Mouse (Mus musculus) hematopoietic stem cell, adult 5-6 weeks (primary cell): ENCODE data around the gene Nrp2. TPM values are rescaled to one million over a fixed set of nuclear protein-coding genes. Genes with fewer than 3 reads are reported as not detected.

Experiments
- ATAC-seq, 2 experiments: fragments of 125-278 bp in 1 of 2; replicated peaks in 1 of 2; 2 replicates each; pipeline ENCODE4 v1.8.0; 2016 to 2017; ENCODE audit warnings: inconsistent platforms in 2 of 2, mild to moderate bottlenecking in 2 of 2, moderate number of reproducible peaks in 2 of 2, low read depth in 1 of 2, moderate TSS enrichment in 1 of 2; ENCODE audit not compliant: low FRiP score in 2 of 2, poor library complexity in 2 of 2, severe bottlenecking in 2 of 2, insufficient read depth in 1 of 2, low TSS enrichment in 1 of 2
- total RNA-seq: library from RNA; stranded (forward); fragments of 172-1452, 232-1000 nt; gene quantifications from 2 replicates; pipeline ENCODE4 v1.2.3, GENCODE M21; 2017

Nrp2 gene
- total RNA-seq, 1 experiment from 2014 or later = 0.50 TPM

DNA sequence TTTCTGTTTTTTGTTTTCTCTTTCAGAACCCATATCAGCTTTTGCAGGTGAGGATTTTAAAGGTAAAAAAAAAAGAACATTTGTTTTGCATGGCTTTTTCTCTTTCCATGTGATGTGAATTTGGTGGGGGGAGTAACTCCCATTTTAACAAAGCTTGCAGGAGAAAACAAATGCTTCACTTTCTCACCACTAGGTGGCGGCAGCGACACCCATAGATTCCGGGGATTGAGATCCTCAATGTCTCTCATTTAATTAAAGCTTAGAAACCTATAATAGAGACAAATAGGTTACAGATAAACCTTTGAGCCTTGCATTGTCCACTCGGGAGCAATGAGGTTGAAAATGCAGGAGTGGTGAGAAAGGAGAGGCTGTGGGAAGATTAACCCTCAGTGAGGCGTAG, 83.2 kb downstream of the Nrp2 start:
- peak in 1 of 2 experiments; percentile 37; a peak in 3 of 4 replicates for ATAC-seq

- no peak for ATAC-seq
Measured at GRCm38 (mm10) chr1:62787546-62787945, 84.5 kb downstream of the Nrp2 start.

DNA sequence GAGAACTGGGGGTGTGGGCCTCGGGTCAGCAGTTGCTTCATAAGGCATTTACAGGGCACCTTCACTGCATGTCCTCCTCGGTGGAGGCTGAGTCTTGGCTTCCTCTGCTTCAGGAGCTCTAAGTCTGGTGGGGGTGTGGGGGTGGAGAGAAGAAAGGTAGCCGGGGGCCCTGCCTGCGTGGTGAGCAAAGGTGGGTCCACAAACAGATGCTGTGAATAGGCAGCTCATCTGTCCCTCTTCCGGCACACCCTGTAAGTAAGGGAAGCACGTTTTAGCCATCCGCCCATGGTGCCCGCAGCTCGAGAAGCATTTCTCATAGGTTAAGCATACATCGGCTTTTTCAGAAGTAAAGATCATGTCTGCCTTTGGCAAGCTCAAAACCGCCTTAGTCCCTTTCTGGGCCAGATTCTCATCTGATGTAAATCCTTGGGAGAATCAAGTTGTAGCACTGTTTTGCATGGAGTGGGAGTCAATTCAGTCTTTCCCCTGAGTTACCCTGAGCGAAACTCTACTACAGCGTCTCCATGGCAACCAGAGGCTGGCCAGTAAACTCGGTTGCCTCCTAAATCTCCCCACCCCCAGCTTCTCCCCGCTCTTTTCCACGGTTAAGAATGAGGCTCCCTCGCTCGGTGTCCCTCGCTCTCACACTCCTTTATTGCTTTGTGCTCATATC, 91.3 kb downstream of the Nrp2 start:
- ATAC-seq = no peak

GRCm38 (mm10) chr1:62794896-62795255, 91.8 kb downstream of the Nrp2 start:
- no peak for ATAC-seq

- peak; percentile 77 to 80; a peak in 3 of 4 replicates for ATAC-seq
Measured at GRCm38 (mm10) chr1:62795307-62796037, 92.4 kb downstream of the Nrp2 start.

- no peak for ATAC-seq
Measured at GRCm38 (mm10) chr1:62796038-62796647, 93.1 kb downstream of the Nrp2 start.

- no peak for ATAC-seq
Measured at GRCm38 (mm10) chr1:62799427-62799826, 96.3 kb downstream of the Nrp2 start.

DNA sequence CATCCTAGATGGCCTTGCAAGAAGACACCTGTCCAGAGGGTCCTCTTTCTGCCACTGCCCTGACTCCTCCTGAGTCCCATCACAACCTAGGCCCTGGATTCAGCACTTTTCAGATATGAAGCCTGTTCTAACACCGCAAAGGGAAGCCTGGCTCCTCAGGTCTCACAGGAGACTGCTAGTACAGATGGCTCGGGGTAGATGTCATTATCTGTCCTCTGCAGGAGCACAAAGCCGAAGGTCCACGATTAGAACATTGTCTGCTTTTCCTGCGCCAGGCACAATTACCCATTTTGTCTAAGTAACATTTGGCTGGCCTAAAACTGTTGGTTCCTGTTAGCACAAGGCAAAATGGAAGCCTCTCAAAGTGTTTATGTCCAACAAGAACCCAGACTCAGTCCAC, 97.3 kb downstream of the Nrp2 start:
- no peak for ATAC-seq

DNA sequence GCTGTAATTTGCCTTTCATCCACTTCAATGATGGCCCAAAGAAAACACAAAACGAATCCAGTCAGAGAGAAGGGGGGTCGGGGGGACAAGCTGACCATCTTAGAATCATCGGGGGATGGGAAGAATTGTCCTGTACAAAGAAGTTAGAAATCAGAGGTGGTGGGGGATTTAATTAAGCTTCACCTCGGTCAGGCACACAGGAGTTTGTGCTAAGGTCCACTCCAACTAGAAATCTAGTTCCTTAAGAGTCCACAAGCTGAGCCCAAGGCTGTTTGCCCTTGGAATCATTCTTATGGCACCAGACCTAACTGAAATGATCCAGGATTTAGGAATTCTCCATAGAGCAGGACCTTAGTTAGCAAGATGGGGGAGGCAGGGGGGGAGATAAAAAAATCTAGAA, 98.3 kb downstream of the Nrp2 start:
- ATAC-seq = no peak

GRCm38 (mm10) chr1:62801842-62802241, 98.8 kb downstream of the Nrp2 start:
- no peak for ATAC-seq

- no peak for ATAC-seq
Measured at GRCm38 (mm10) chr1:62803544-62803943, 100.5 kb downstream of the Nrp2 start.

- no peak for ATAC-seq
Measured at GRCm38 (mm10) chr1:62806014-62806413, 102.9 kb downstream of the Nrp2 start.

- no peak for ATAC-seq
Measured at GRCm38 (mm10) chr1:62808395-62808794, 105.3 kb downstream of the Nrp2 start.

GRCm38 (mm10) chr1:62809601-62810228, 106.6 kb downstream of the Nrp2 start:
- no peak for ATAC-seq

GRCm38 (mm10) chr1:62811141-62811540, 108.1 kb downstream of the Nrp2 start:
- ATAC-seq = no peak

- ATAC-seq = no peak
Measured at GRCm38 (mm10) chr1:62812701-62813684, 109.9 kb downstream of the Nrp2 start.

- ATAC-seq = no peak
Measured at GRCm38 (mm10) chr1:62813938-62814337, 110.9 kb downstream of the Nrp2 start.
